Mouse (Mus musculus): Measurements from ENCODE around the gene Olfr325.
"Not testable (repeated sequence)": the region's sequence is repeated elsewhere in the genome, so short reads cannot be mapped to it uniquely, and the experiment has no call there.

Gene Olfr325

DNA sequence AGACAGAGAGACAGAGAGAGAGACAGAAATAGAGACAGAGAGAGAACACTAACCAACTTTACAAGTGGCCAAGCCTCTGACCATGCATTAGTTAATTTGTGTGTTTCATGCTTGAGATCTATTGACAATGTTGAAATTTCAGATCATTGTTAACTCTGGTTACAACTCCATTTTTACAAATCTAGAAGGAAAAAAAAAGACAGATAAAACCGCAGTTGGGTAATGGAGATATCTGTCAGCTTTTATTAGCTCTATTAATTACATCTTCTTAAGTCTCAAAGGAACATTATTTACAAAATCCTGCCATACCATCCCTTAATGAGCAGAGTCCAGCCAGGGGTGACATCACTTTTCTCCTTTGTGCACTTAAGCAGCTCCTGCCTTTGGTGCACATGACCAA is at the start of gene Olfr325:
Gene Olfr325 (plus strand): TSS at position 301 of the 400 bp plus-strand sequence.
- no peak for TF ChIP-seq GATA4 (IDR thresholded peaks at IDR 0.05; ENCODE audit: insufficient replicate concordance, low read length)

DNA sequence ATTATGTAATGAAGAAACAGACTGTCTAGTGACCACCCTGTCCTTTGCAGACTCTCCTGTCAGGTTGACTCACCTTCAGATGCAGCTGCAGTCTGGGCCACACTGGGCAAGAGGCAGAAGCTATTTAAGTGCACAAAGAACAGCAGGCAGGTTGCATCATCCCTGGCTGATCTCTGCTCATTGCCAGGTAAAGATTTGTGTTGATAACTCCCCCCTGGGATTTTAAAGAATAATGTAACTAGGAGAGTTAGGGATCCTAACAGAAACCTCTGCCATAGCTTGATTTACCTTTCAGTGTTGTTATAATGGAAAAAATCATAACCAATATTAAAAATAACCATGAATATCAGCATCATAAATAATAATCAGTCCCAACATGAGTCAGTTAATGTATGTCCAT is 42.8 kb upstream of the Olfr325 start, which contains the start of gene Olfr330:
Gene Olfr330 (minus strand): TSS at position 101 of the 400 bp plus-strand sequence.
- not testable (repeated sequence) for TF ChIP-seq GATA4 (IDR thresholded peaks at IDR 0.05; ENCODE audit: insufficient replicate concordance, low read length)

DNA sequence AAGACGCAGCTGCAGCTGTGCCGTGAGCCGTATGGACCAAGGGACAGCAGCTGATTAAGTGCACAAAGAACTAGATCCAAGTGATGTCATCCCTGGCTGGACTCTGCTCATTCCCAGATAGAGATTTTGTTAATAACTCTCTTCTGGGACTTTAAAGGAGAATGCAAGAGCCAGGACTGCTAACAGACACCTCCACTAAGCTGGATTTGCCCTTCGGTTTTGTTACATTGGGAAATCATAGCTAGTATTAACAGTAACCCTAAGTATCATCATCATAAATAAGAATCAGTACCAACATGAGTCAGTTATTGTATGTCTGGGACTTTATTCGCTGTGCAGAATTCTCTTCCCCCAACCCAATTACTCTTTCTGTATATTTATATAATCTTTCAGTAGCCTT is 31.2 kb upstream of the Olfr325 start, which contains the start of gene Olfr329-ps:
Gene Olfr329-ps (minus strand): TSS at position 101 of the 400 bp plus-strand sequence.
- no peak for TF ChIP-seq GATA4 (IDR thresholded peaks at IDR 0.05; ENCODE audit: insufficient replicate concordance, low read length)

DNA sequence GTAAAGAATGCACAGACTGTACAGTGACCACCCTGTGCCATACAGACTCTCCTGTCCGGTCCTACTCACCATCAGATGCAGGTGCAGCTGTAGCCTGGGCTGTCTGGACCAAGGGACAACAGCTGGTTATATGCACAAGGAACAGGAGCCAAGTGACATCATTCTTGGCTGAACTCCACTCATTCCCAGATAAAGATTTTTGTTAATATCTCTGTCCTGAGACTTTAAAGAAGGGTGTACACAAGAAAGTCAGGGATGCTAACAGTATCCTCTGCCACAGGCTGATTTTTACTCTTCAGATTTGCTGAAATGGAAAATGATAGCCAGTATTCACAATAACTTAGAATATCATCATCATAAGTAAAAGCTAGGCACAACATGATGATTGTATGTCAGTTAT is 22.0 kb upstream of the Olfr325 start, which contains the start of gene Olfr328:
Gene Olfr328 (minus strand): TSS at position 101 of the 400 bp plus-strand sequence.
- no peak for TF ChIP-seq GATA4 (IDR thresholded peaks at IDR 0.05; ENCODE audit: insufficient replicate concordance, low read length)

DNA sequence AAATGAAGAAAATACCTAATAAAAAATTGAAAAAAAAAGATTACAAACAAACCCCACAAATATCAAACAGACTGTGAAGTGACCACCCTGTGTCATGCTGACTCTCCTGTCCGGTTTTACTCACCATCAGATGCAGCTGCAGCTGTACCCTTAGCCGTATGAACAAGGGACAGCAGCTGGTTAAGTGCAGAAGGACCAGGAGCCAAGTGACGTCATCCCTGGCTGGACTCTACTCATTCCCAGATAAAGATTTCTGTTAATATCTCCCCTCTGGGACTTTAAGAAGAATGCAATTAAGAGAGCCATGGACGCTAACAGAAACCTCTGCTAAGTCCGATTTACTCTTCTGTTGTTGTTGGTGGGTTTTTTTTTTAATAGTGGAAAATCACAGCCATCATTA is 7.1 kb upstream of the Olfr325 start, which contains the start of gene Olfr224:
Gene Olfr224 (minus strand): TSS at position 149 of the 400 bp plus-strand sequence.
- no peak for TF ChIP-seq GATA4 (IDR thresholded peaks at IDR 0.05; ENCODE audit: insufficient replicate concordance, low read length)

GRCm38 (mm10) chr11:58578636-58579035 is 1.1 kb downstream of the Olfr325 start:
- TF ChIP-seq GATA4 (IDR thresholded peaks at IDR 0.05; ENCODE audit: insufficient replicate concordance, low read length): no peak

GRCm38 (mm10) chr11:58587898-58588348 is 10.4 kb downstream of the Olfr325 start:
- no peak for TF ChIP-seq GATA4 (IDR thresholded peaks at IDR 0.05; ENCODE audit: insufficient replicate concordance, low read length)

- TF ChIP-seq GATA4 (IDR thresholded peaks at IDR 0.05; ENCODE audit: insufficient replicate concordance, low read length): no peak
Measured at GRCm38 (mm10) chr11:58588620-58589250, 11.2 kb downstream of the Olfr325 start.

DNA sequence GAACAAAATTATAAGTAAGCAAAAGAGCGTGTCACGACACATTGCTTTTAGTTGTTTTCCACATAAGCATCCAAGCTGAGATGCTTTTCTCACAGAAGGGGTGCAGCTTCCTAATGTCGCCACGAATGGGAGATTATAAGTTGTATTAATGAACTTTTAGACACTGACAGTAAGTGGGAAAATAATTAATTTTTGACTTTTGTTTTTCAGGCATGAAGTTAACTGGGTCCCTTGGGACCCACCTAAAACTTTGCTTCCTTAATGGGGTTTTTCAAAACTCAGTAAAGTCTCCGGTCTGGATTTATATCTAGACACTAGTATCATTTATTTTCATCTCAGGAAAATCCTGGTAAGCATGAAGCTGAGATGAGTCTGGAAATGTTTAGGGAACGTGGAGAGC is 17.3 kb downstream of the Olfr325 start, which contains the start of gene Olfr324:
Gene Olfr324 (plus strand): TSS at position 301 of the 400 bp plus-strand sequence.
- TF ChIP-seq GATA4 (IDR thresholded peaks at IDR 0.05; ENCODE audit: insufficient replicate concordance, low read length): no peak

GRCm38 (mm10) chr11:58597837-58598236 is 20.3 kb downstream of the Olfr325 start:
- TF ChIP-seq GATA4 (IDR thresholded peaks at IDR 0.05; ENCODE audit: insufficient replicate concordance, low read length): no peak

DNA sequence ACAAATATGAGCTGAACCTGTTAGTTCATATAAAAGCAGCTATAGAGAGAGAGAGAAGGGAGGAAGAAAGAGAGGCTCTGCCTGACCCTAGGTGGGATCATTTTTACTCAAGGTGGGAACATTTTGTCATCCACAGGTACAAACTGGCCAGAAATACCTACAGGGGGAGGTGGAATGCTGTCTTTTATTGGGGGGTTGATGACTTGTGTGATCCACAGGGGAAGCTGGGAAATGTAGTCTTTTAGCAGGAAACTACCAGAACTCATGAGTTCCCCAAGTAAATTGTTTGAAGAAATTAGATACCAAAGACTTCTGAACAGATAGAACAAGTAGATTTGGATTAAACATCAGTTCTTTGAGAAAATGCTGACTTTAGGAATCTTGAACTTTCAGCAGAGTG is 24.5 kb downstream of the Olfr325 start:
- TF ChIP-seq GATA4 (IDR thresholded peaks at IDR 0.05; ENCODE audit: insufficient replicate concordance, low read length): no peak

DNA sequence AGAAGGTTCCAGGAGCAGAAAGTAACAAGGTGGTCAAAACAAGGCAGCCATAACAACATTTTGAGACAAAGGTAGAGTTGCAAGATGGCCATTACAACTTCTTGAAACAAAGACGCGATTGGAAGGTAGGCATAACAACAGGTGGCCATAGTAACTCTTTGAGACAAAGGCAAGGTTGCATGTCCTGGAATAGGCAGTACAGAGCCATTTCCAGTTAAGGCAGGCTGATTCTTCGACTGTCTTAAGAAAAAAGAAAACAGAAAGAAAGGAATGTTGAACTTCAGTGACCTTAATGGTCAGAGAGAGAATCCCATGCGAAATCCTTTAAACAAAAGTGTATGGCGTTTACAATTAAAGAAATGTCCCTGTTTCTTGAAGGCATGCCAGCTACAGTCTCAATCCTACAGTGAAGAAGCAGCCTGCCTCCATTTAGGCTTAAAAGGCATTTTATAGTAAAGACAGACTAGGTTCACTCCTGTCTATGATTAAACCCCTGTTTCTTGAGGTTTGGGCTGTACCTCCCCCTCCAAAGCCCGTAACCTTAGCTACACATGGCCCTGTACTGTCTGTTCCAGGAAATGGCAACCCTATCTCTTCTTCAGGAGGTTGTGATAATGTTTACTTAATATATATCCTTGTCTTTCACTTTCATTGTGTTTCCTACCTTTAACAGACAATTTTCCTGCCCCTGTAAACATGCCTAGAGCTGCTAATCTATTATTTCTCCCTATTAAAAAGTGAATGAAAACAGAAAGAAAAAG is 25.4 kb downstream of the Olfr325 start:
- no peak for TF ChIP-seq GATA4 (IDR thresholded peaks at IDR 0.05; ENCODE audit: insufficient replicate concordance, low read length)

- TF ChIP-seq GATA4 (IDR thresholded peaks at IDR 0.05; ENCODE audit: insufficient replicate concordance, low read length): no peak
Measured at GRCm38 (mm10) chr11:58604688-58605087, 27.2 kb downstream of the Olfr325 start.

- peak; percentile 51; the same call in 1 of the 2 replicates for TF ChIP-seq GATA4 (IDR thresholded peaks at IDR 0.05; ENCODE audit: insufficient replicate concordance, low read length)
Measured at GRCm38 (mm10) chr11:58605228-58605627, 27.7 kb downstream of the Olfr325 start.

DNA sequence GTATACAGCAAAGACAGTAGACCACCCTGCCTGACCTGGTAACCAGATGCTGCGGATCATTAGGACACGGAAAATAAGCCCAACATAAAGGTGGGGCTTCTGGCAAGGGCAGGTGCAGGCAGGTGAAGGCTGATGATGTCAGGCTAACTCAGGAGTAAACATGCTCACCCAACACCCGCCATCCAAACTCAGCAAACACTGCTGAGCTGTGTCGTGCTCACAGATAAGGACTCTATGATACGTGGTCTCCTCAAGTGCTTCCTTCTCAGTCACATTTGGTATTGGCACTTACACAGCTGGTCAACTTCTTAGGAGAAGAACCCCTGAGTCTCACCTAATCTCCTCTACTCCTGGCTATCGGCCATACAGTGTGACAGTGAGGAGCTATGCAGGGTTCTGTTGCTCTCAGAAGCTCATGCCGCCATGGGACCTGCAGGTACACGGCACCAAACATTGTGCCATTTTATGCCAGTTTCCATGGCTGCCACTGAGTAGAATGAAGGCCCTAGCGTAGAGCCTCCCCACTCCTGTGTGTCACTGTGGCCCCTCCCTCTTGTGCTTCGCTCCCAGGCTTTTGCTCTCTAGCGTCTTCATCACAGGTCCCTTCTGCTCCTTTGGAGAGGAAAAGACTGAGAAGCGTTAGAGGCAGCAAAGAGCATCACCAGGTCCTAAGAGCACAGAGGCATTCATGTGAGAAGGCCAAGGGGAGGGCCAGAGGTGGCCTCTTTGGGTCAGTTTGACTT is 28.8 kb downstream of the Olfr325 start:
- TF ChIP-seq GATA4 (IDR thresholded peaks at IDR 0.05; ENCODE audit: insufficient replicate concordance, low read length): no peak
